Mouse (Mus musculus): Measurements from ENCODE around the gene Vopp1. TPM values are rescaled to one million over a fixed set of nuclear protein-coding genes. Genes with fewer than 3 reads are reported as not detected.
"Not testable (repeated sequence)": the region's sequence is repeated elsewhere in the genome, so short reads cannot be mapped to it uniquely, and the experiment has no call there.

The Vopp1 gene
- total RNA-seq (2021), result 100 to 1,000 TPM; 150 to 151 TPM

GRCm38 (mm10) chr6:57824422-57825258 lies at the start of gene Vopp1:
Gene Vopp1, minus strand, starts transcription at chr6:57825159.
- intact Hi-C loops (cut with DNase I), result loop anchor here (2.0 kb wide), 1 partner anchor 122 kb away; the partner anchor contains the start of gene Lancl2
- DNase-seq (ENCODE audit: low spot score in 2 of 2), result peak; percentile 78 to 82

GRCm38 (mm10) chr6:57859043-57860042 lies 34.4 kb upstream of the Vopp1 start:
- intact Hi-C loops (cut with DNase I), result loop anchor here (1.0 to 10.0 kb wide), 2 partner anchors 116 to 425 kb away; no protein-coding TSS in a partner anchor
- peak; percentile 26 to 62 for DNase-seq (ENCODE audit: low spot score in 2 of 2)

- intact Hi-C loops (cut with DNase I); DNase-seq (ENCODE audit: low spot score in 2 of 2): not testable (repeated sequence)
These were observed 26.2 kb upstream of the Vopp1 start for GRCm38 (mm10) chr6:57851177-57851576.

DNA sequence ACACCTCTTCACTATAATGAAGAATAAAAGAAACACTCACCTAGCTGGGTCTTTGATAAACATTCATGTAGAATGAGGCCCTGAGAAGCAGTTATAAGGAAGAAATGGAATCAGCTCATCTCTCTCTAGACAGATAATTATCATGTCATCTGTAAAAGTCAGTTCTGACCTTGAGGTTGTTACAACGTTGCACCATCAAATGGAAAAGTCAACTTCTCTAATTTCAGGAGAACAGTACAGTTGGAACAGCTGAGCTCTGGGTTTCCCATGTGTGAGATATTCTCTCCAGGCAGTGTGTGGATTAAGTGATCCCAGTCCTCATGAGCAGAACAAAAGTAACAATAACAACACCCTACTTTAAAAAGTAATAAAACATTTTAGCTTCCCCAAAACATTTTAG lies 25.3 kb upstream of the Vopp1 start, which contains the start of gene Vmn1r21:
TSS of gene Vmn1r21 (minus strand) at position 58 of the 400 bp plus-strand sequence.
- DNase-seq (ENCODE audit: low spot score in 2 of 2), result no peak
- intact Hi-C loops (cut with DNase I), result no loop called here

DNA sequence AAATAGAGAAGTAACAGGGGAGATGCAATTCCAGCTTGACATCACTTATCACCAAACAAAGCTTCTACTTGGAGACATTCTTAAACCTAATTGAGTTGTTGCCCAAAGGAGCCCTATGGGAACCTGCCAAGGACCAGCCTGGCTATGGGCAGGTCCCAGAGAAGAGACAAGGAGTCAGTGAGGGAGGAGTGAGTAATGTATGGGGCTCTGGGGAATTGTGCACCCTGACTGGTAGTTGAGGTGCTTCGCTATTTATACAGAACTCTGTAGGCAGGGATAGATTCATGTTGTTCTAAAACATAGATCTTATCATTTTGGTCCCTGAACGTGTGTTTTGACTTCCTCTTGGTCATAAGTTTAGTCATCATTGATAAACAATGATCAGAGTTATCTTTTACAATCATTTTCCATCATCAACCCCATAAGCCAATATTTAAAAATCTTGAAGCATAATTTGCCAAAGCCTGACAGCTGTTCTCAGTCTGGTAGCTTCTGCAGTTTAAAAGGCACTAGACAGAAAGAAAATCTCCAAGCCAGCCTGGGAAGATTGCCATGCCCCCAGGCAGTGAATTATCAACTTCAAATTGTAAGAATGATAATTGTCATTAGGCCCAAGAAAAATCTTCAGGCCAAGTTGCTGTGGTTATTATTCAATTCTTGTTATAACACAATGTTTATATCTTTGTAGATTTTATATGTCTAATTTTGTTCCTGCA lies 14.9 kb upstream of the Vopp1 start:
- DNase-seq (ENCODE audit: low spot score in 2 of 2), result no peak

GRCm38 (mm10) chr6:57825259-57825715 lies 328 bp upstream of the Vopp1 start:
- intact Hi-C loops (cut with DNase I), result loop anchor here (2.0 kb wide), 1 partner anchor 122 kb away; the partner anchor contains the start of gene Lancl2
- no peak for DNase-seq (ENCODE audit: low spot score in 2 of 2)

More for the DNA sequence above, 14.9 kb upstream of the Vopp1 start:
- intact Hi-C loops (cut with DNase I), result no loop called here

DNA sequence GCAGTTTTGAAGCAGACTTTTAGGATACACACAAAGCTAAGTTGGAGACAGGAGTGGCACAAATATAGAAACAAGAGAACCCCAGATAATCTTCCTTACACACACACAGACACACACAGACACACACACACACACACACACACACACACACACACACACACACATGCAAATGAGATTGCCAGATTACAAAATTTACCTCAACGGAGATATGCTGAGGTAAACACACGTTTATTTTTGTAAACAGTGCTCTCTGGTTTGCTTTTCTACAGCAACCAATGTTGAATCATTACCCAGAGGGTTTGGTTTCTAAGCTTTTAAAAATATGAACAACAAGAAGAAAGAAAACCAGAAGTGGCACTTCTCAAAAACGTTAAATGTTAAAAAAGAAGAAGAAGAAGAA lies 1.5 kb downstream of the Vopp1 start:
- no peak for DNase-seq (ENCODE audit: low spot score in 2 of 2)
- intact Hi-C loops (cut with DNase I), result no loop called here

DNA sequence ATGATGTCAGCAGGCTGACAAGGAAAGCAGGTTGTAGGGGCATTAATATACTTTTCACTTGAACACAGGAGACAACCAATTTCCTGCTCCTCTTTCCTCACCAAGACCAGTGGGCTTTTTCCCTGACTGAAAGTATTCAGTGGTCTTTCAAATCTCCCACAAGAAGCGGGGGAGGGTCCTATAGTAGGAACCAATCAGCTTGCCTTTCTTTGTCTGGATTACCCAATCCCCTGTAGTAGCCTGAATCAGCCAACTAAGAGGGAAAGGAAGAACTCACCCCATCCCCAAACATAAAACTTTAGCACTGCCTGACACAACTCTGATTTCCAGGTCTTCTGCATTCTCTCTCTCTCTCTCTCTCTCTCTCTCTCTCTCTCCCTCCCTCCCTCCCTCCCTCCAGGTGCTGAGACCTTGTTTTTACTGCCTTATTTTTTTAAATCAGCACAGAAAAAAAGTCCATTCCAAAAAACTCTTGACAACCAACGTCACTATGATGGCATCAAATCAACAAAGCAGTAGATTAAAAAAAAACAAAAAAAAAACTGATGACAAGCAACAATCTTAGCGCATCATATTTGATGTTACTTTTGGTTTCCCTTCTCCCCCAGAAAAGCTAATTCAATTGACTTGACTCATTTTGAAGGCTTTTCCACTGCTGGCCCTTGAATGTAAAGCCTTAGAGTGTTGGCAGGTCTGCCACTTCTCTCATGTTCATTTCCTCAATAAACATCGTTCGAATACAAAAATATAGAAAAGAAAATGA lies 2.1 kb downstream of the Vopp1 start:
- intact Hi-C loops (cut with DNase I), result no loop called here
- no peak for DNase-seq (ENCODE audit: low spot score in 2 of 2)

GRCm38 (mm10) chr6:57814436-57814940 lies 10.5 kb downstream of the Vopp1 start:
- intact Hi-C loops (cut with DNase I), result no loop called here
- peak; percentile 34 to 62 for DNase-seq (ENCODE audit: low spot score in 2 of 2)

DNA sequence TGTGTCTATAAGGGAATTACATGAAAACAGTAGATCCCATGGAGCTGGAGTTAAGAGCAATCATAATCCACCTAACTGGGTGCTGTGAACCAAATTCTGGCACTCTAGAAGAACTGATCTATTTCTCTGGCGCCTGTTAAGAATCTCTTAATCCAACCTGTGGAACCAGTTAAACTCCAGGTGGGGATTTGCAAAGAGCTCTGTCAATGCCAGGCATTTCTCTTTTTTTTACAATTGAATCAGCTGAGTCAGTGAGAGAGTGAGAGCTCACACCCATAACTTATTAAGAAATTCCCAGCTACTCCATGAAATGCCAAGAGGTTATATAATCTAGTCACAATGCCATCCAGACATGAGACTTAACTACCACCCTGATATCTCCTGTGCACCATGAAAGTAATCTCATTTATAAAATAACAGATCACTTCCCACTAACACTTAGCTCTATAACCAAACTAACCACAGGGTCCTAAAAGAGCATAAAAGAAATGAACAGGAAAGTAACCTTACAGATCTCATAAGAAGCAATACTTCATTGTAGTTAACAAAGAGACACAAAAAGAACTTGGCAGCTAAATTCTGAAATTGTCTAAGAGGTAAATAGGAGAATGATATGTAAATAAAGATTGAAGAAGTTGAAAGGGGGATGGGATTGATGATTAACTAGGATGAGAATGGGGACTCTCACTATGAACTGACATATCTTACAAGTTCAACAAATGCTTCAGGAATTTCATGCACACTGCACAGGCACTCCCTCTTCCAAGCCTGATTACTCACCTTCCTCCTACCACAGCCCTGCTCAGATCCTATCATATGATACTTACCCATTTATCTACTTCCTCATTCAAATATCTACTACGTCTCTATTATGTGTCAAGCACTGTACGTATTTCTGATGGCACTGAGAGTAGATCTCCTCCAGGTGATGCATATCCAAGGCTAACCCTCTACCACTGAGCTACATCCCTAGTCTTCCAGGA lies 12.9 kb downstream of the Vopp1 start:
- DNase-seq (ENCODE audit: low spot score in 2 of 2), result no peak
- intact Hi-C loops (cut with DNase I), result no loop called here

GRCm38 (mm10) chr6:57805218-57806069 lies 19.5 kb downstream of the Vopp1 start:
- intact Hi-C loops (cut with DNase I), result no loop called here
- DNase-seq (ENCODE audit: low spot score in 2 of 2), result no peak

DNA sequence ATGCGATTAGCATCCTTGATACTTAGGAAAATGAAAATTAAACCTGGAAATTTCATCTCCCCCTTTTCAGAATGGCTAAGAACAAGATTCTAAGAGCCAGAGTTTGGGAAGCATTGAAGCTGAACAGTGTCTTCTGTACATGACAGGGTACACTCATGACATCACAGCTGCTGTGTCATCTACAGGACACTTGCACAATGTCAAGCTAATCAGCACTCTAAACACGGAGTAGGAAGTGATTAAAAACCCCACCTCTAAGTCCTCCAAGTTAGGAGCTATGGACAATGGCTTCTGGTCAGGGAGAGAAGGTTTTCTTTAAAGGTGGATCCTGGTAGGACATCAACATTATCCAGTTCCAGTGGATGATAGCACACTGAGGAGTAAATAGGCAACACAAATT lies 21.8 kb downstream of the Vopp1 start:
- intact Hi-C loops (cut with DNase I), result no loop called here
- DNase-seq (ENCODE audit: low spot score in 2 of 2), result no peak

GRCm38 (mm10) chr6:57798986-57799385 lies 26.0 kb downstream of the Vopp1 start:
- peak in 1 of 2 experiments; percentile 75 for DNase-seq (ENCODE audit: low spot score in 2 of 2)
- intact Hi-C loops (cut with DNase I), result no loop called here

GRCm38 (mm10) chr6:57796853-57797423 lies 28.0 kb downstream of the Vopp1 start:
- intact Hi-C loops (cut with DNase I), result no loop called here
- peak in 1 of 2 experiments; percentile 34 for DNase-seq (ENCODE audit: low spot score in 2 of 2)

DNA sequence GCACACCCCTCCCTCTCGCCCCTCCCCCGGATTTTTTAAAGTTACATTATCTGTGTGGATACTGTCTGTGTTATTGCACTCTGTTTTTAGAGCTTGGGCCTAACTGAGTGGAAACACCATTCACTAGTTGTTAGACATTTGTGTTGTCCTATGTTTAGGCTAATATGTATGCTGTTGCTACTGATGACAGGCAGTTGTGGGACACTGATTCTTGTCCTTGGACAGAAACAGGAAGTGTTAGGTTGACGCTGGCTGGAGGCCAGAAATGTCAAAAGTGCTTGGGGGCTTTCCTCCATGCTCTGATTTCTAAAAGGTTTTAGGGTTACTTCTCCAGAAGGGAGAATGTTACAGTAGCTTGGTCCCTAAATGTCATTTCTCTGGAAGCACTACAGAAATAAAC lies 29.1 kb downstream of the Vopp1 start:
- intact Hi-C loops (cut with DNase I), result no loop called here
- DNase-seq (ENCODE audit: low spot score in 2 of 2), result no peak

- intact Hi-C loops (cut with DNase I); DNase-seq (ENCODE audit: low spot score in 2 of 2): not testable (repeated sequence)
These were observed 32.1 kb downstream of the Vopp1 start for GRCm38 (mm10) chr6:57792821-57793220.

All from left cerebral cortex, postnatal 25 days (tissue).